Mouse (Mus musculus) skeletal muscle tissue, postnatal 0 days (tissue): ENCODE results near the gene Triap1. TPM values are rescaled to one million over a fixed set of nuclear protein-coding genes. Genes with fewer than 3 reads are reported as not detected.

Source experiments
- polyA plus RNA-seq: library from polyadenylated mRNA; unstranded; fragments of >200 nt; fragmentation: Nextera tagmentation; extraction: Ambion mirVana; gene quantifications from 2 replicates; pipeline ENCODE4 v1.2.1, GENCODE M21; 2015

Triap1 gene
- 35.3 and 37.8 TPM in 2 replicates for polyA plus RNA-seq

GRCm38 (mm10) chr5:115340577-115341313 is at the start of gene Triap1, which contains the start of gene Gatc:
Gene Triap1 (plus strand): TSS chr5:115341225.
Gene Gatc (minus strand): TSS chr5:115341178.

GRCm38 (mm10) chr5:115300792-115301614 is 40.0 kb upstream of the Triap1 start, which contains the start of gene Dynll1:
Gene Dynll1 (minus strand): TSS chr5:115300999.

DNA sequence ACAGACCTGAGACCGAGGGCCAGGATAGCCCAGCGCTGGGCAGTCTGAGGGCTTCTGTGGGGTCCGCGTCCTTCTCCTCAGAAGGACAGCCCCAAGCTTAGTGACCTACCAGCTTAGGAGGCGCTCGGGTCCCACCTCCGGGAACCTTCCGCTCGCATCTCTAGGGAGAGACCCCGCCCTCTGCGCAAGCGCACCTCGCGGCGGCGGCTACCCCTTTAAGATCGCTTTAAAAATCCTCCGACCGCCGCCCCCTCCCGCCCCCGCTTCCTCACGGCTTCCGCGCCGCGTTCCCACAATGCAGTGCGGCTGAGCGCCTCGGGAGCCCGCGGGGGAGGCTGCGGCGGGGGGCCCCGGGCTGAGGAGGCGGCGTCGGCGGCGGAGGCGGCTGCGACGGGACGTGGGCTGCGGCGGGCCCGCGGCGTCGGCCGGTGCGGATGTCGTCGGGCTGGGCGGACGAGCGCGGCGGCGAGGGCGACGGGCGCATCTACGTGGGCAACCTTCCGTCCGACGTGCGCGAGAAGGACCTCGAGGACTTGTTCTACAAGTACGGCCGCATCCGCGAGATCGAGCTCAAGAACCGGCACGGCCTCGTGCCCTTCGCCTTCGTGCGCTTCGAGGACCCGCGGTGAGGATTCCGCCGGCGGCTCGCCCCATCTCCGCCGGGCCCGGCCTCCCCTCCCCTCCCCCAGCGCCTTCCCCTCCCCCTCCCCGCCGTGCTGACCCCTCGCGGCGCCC is 14.0 kb upstream of the Triap1 start, which contains the start of gene Srsf9:
Gene Srsf9 (plus strand): TSS at position 303 of the 735 bp plus-strand sequence.

DNA sequence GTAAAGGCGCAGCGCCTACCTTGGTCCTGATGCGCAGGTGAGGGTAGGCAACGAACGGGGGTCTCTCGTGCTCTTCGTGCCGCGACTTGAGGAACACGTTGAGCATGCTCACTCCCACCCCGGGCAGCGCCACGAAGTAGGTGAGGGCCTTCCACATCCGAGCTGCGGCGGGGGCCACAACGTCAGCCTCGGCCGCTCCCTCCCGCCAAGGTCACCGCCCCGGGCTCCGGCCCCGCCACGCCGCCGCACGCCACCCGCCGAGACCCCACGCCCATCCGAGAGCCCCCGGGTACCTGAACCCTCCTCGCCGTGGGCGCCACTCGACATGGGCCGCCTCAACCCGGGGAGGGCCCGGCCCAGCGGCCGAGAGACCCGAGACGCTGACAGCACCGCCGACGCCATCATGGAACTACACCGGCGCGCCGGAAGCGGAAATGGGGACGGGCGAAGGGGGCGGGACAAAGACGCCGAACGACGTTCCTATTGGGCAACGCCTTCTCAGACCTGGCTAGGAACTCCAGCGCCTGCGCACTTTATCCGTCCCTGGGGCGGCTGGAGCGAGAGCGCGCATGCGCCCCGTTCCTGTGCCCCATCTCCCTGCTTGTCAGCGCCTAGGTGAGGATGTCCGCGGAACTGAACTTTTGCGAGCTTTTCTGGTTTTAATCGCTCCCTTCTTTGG is 7.7 kb downstream of the Triap1 start, which contains the start of gene Cox6a1:
Gene Cox6a1 (minus strand): TSS at position 436 of the 679 bp plus-strand sequence.

Other genes starting within 250 kb of the Triap1 start
- gene Gm10401, start 242.9 kb upstream of the Triap1 start, polyA plus RNA-seq: 16.4 and 20.0 TPM in 2 replicates
- 97.2 and 104 TPM in 2 replicates for gene Acads, start 221.9 kb upstream of the Triap1 start, polyA plus RNA-seq
- 10.2 and 11.9 TPM in 2 replicates for gene Unc119b, start 206.2 kb upstream of the Triap1 start, polyA plus RNA-seq
- 42.9 and 45.9 TPM in 2 replicates for gene Mlec, start 183.0 kb upstream of the Triap1 start, polyA plus RNA-seq
- gene Cabp1, start 146.8 kb upstream of the Triap1 start, polyA plus RNA-seq: 1.1 and 1.6 TPM in 2 replicates
- 48.9 and 59.9 TPM in 2 replicates for gene Pop5, start 105.4 kb upstream of the Triap1 start, polyA plus RNA-seq
- 97.3 and 98.4 TPM in 2 replicates for gene Rnf10, start 68.3 kb upstream of the Triap1 start, polyA plus RNA-seq
- gene Coq5, start 61.6 kb upstream of the Triap1 start, polyA plus RNA-seq: 89.5 and 90.2 TPM in 2 replicates
- 565 and 667 TPM in 2 replicates for gene Dynll1, start 40.2 kb upstream of the Triap1 start, polyA plus RNA-seq
- gene Srsf9, start 14.0 kb upstream of the Triap1 start, polyA plus RNA-seq: 65.4 and 86.5 TPM in 2 replicates
- gene Gatc, start within 50 bp of the Triap1 start, polyA plus RNA-seq: 18.5 and 20.5 TPM in 2 replicates
- gene Cox6a1, start 7.8 kb downstream of the Triap1 start, polyA plus RNA-seq: 668 and 861 TPM in 2 replicates
- gene Msi1, start 88.4 kb downstream of the Triap1 start, polyA plus RNA-seq: 1.0 and 1.1 TPM in 2 replicates
- gene Pla2g1b, start 125.0 kb downstream of the Triap1 start, polyA plus RNA-seq: not detected in 2 replicates
- gene Sirt4, start 143.5 kb downstream of the Triap1 start, polyA plus RNA-seq: 20.6 and 24.7 TPM in 2 replicates
- 50.9 and 53.6 TPM in 2 replicates for gene Pxn, start 165.5 kb downstream of the Triap1 start, polyA plus RNA-seq
- gene Rplp0, start 218.2 kb downstream of the Triap1 start, polyA plus RNA-seq: 865 and 914 TPM in 2 replicates
- 12.7 and 13.8 TPM in 2 replicates for gene Gcn1l1, start 224.0 kb downstream of the Triap1 start, polyA plus RNA-seq